Mouse (Mus musculus): Measurements from ENCODE around the gene Synrg. TPM values are rescaled to one million over a fixed set of nuclear protein-coding genes. Genes with fewer than 3 reads are reported as not detected.

Gene Synrg
- polyA plus RNA-seq, 1 experiment from 2014 or later = 6.9 TPM

- WGBS = 51% methylated on average over 9 of the region's 9 CpGs
- H3K27me3 ChIP-seq (ENCODE audit: insufficient read depth, low read length) = no peaks in the 10 kb centered on the region
- H3K4me2 ChIP-seq (ENCODE audit: low read length) = no peak overlapping the region
- no peak overlapping the region for H3K4me3 ChIP-seq (replicated peaks; ENCODE audit: low read depth, low read length)
- H3K36me3 ChIP-seq (ENCODE audit: insufficient read depth, low read length) = peaks cover 16% of the 10 kb centered on the region; the same call in 1 of the 2 replicates
- no peak overlapping the region for H3K9ac ChIP-seq (ENCODE audit: low read depth, low read length)
- no peak overlapping the region for H3K27ac ChIP-seq
- peak; percentile 86 for TF ChIP-seq CTCF (IDR thresholded peaks at IDR 0.05; ENCODE audit: low read depth)
- no peaks in the 10 kb centered on the region for H3K9me3 ChIP-seq (replicated peaks; ENCODE audit: low read length)
- ATAC-seq (replicated peaks; ENCODE audit: low FRiP score, low read depth) (no peak), DNase-seq (ENCODE audit: low spot score) (peak; percentile 72)
- no peaks in the 10 kb centered on the region for H3K4me1 ChIP-seq (replicated peaks; ENCODE audit: insufficient read depth, low read length)
Observed at GRCm38 (mm10) chr11:84031971-84032370, 67.7 kb downstream of the Synrg start.

- WGBS = 73% methylated on average over 5 of the region's 5 CpGs
- no peak overlapping the region for H3K9ac ChIP-seq (ENCODE audit: low read depth, low read length)
- no peak for DNase-seq (ENCODE audit: low spot score)
- H3K9me3 ChIP-seq (replicated peaks; ENCODE audit: low read length) = no peaks in the 10 kb centered on the region
- ATAC-seq (replicated peaks; ENCODE audit: low FRiP score, low read depth) = no peak
- H3K4me3 ChIP-seq (replicated peaks; ENCODE audit: low read depth, low read length) = no peak overlapping the region
- no peak overlapping the region for H3K27ac ChIP-seq
- no peak for TF ChIP-seq CTCF (IDR thresholded peaks at IDR 0.05; ENCODE audit: low read depth)
- no peak overlapping the region for H3K4me2 ChIP-seq (ENCODE audit: low read length)
- H3K36me3 ChIP-seq (ENCODE audit: insufficient read depth, low read length) = peaks cover 16% of the 10 kb centered on the region; the same call in 1 of the 2 replicates
- H3K4me1 ChIP-seq (replicated peaks; ENCODE audit: insufficient read depth, low read length) = no peaks in the 10 kb centered on the region
- no peaks in the 10 kb centered on the region for H3K27me3 ChIP-seq (ENCODE audit: insufficient read depth, low read length)
Observed at GRCm38 (mm10) chr11:84032559-84032958, 68.3 kb downstream of the Synrg start.

GRCm38 (mm10) chr11:84033671-84034070 is 69.4 kb downstream of the Synrg start:
- ATAC-seq (replicated peaks; ENCODE audit: low FRiP score, low read depth) = no peak
- 0 out of 2 replicates have a peak, but pooled peaks cover 10% of the 10 kb centered on the region for H3K36me3 ChIP-seq (ENCODE audit: insufficient read depth, low read length)
- WGBS = 80% methylated on average over 5 of the region's 5 CpGs
- no peak overlapping the region for H3K4me2 ChIP-seq (ENCODE audit: low read length)
- H3K4me3 ChIP-seq (replicated peaks; ENCODE audit: low read depth, low read length) = no peak overlapping the region
- H3K9me3 ChIP-seq (replicated peaks; ENCODE audit: low read length) = no peaks in the 10 kb centered on the region
- H3K9ac ChIP-seq (ENCODE audit: low read depth, low read length) = no peak overlapping the region
- no peaks in the 10 kb centered on the region for H3K27me3 ChIP-seq (ENCODE audit: insufficient read depth, low read length)
- no peak overlapping the region for H3K27ac ChIP-seq
- no peak for TF ChIP-seq CTCF (IDR thresholded peaks at IDR 0.05; ENCODE audit: low read depth)
- no peak for DNase-seq (ENCODE audit: low spot score)
- no peaks in the 10 kb centered on the region for H3K4me1 ChIP-seq (replicated peaks; ENCODE audit: insufficient read depth, low read length)

GRCm38 (mm10) chr11:84040621-84041020 is 76.4 kb downstream of the Synrg start:
- Histone ChIP-seq H3K4me1 (replicated peaks; ENCODE audit: insufficient read depth, low read length) (no peaks in the 10 kb centered on the region), H3K36me3 (ENCODE audit: insufficient read depth, low read length) (peaks cover 13% of the 10 kb centered on the region; the same call in 1 of the 2 replicates), H3K27me3 (ENCODE audit: insufficient read depth, low read length) (no peaks in the 10 kb centered on the region), H3K27ac (no peak overlapping the region), H3K4me3 (replicated peaks; ENCODE audit: low read depth, low read length) (no peak overlapping the region), H3K9ac (ENCODE audit: low read depth, low read length) (no peak overlapping the region), H3K4me2 (ENCODE audit: low read length) (no peak overlapping the region), H3K9me3 (replicated peaks; ENCODE audit: low read length) (no peaks in the 10 kb centered on the region)
- no peak for TF ChIP-seq CTCF (IDR thresholded peaks at IDR 0.05; ENCODE audit: low read depth)
- DNase-seq (ENCODE audit: low spot score) = no peak
- 78% methylated on average over 6 of the region's 6 CpGs for WGBS
- no peak for ATAC-seq (replicated peaks; ENCODE audit: low FRiP score, low read depth)

- H3K4me3 ChIP-seq (replicated peaks; ENCODE audit: low read depth, low read length) = no peak overlapping the region
- peak; percentile 67; the same call in 1 of the 2 replicates for ATAC-seq (replicated peaks; ENCODE audit: low FRiP score, low read depth)
- no peaks in the 10 kb centered on the region for H3K4me1 ChIP-seq (replicated peaks; ENCODE audit: insufficient read depth, low read length)
- no peaks in the 10 kb centered on the region for H3K27me3 ChIP-seq (ENCODE audit: insufficient read depth, low read length)
- 61% methylated on average over 14 of the region's 14 CpGs for WGBS
- H3K4me2 ChIP-seq (ENCODE audit: low read length) = no peak overlapping the region
- no peak overlapping the region for H3K9ac ChIP-seq (ENCODE audit: low read depth, low read length)
- peaks cover 13% of the 10 kb centered on the region; the same call in 1 of the 2 replicates for H3K36me3 ChIP-seq (ENCODE audit: insufficient read depth, low read length)
- no peak for TF ChIP-seq CTCF (IDR thresholded peaks at IDR 0.05; ENCODE audit: low read depth)
- H3K27ac ChIP-seq = peak overlapping the region; percentile 4; the same call in 1 of the 2 replicates
- DNase-seq (ENCODE audit: low spot score) = no peak
- no peaks in the 10 kb centered on the region for H3K9me3 ChIP-seq (replicated peaks; ENCODE audit: low read length)
Observed at GRCm38 (mm10) chr11:84042808-84043762, 78.9 kb downstream of the Synrg start.

GRCm38 (mm10) chr11:84044988-84045387 is 80.8 kb downstream of the Synrg start:
- no peak overlapping the region for H3K4me3 ChIP-seq (replicated peaks; ENCODE audit: low read depth, low read length)
- no peak overlapping the region for H3K9ac ChIP-seq (ENCODE audit: low read depth, low read length)
- no peak overlapping the region for H3K4me2 ChIP-seq (ENCODE audit: low read length)
- TF ChIP-seq CTCF (IDR thresholded peaks at IDR 0.05; ENCODE audit: low read depth) = no peak
- no peaks in the 10 kb centered on the region for H3K4me1 ChIP-seq (replicated peaks; ENCODE audit: insufficient read depth, low read length)
- no peaks in the 10 kb centered on the region for H3K27me3 ChIP-seq (ENCODE audit: insufficient read depth, low read length)
- no peak overlapping the region for H3K27ac ChIP-seq
- peaks cover 13% of the 10 kb centered on the region; the same call in 1 of the 2 replicates for H3K36me3 ChIP-seq (ENCODE audit: insufficient read depth, low read length)
- ATAC-seq (replicated peaks; ENCODE audit: low FRiP score, low read depth) = no peak
- no peaks in the 10 kb centered on the region for H3K9me3 ChIP-seq (replicated peaks; ENCODE audit: low read length)
- DNase-seq (ENCODE audit: low spot score) = no peak
- 13% methylated on average over 1 of the region's 1 CpGs for WGBS

Measured in kidney, postnatal 0 days (tissue).